Comparison of ENCODE assay signal across 19 mouse cellular contexts in genomic region chr14:99313062-99313461, GRCm38 (mm10). TPM values are rescaled to one million over a fixed set of nuclear protein-coding genes. Genes with fewer than 3 reads are reported as not detected.
DNase-seq lines count a peak whose midpoint lies in the region; ATAC-seq and TF ChIP-seq lines count a peak whose summit lies in the region.
"Had no signal": no experiment of that assay in that cellular context is flagged by ENCODE, and none has a peak within 500 bp of the region (broad histone marks: within the 10 kb centered on the region; RNA-seq: fewer than 3 reads in every experiment).

No protein-coding gene starts in this region.

- DNase-seq in heart, postnatal 25 days (ENCODE audit: low spot score) = no peak
- peak; percentile 56 for DNase-seq in midbrain, embryonic 11.5 days (ENCODE audit: low spot score, missing footprints)
- DNase-seq in ES-E14 (ENCODE audit: low read depth, low spot score) = no peak
- no peak for DNase-seq in layer of hippocampus, adult 8-10 months (ENCODE audit: low spot score in 2 of 2)
- no peak for DNase-seq in hindbrain, embryonic 14.5 days (ENCODE audit: low spot score)
- DNase-seq: adrenal gland, postnatal 25 days; B cell, adult 2 months; cerebellum, adult 2 months; cerebellum, postnatal 14 days; embryo, embryonic 11 days; gastrocnemius, postnatal 36 days had no signal

- 61% methylated on average over 24 of the region's 24 CpGs for WGBS in heart, embryonic 11.5 days (ENCODE audit: insufficient replicate concordance)
- 83% methylated on average over 24 of the region's 24 CpGs for WGBS in midbrain, embryonic 11.5 days
- WGBS in midbrain, embryonic 16.5 days = 88% methylated on average over 24 of the region's 24 CpGs
- 93% methylated on average over 24 of the region's 24 CpGs for WGBS in stomach, embryonic 15.5 days
- 83% methylated on average over 24 of the region's 24 CpGs for WGBS in hindbrain, embryonic 14.5 days

- H3K27ac ChIP-seq in heart, embryonic 11.5 days (ENCODE audit: low read depth, low read length) = no peak overlapping the region
- H3K27ac ChIP-seq in midbrain, embryonic 11.5 days (ENCODE audit: low read depth, low read length) = no peak overlapping the region
- H3K27ac ChIP-seq in midbrain, embryonic 16.5 days (ENCODE audit: low read length) = no peak overlapping the region
- peak overlapping the region; percentile 1; the same call in 1 of the 2 replicates for H3K27ac ChIP-seq in ES-E14 (ENCODE audit: insufficient read depth, low read depth, low read length, poor library complexity, severe bottlenecking)
- no peak overlapping the region for H3K27ac ChIP-seq in stomach, embryonic 15.5 days
- H3K27ac ChIP-seq in hindbrain, embryonic 14.5 days = no peak overlapping the region
- H3K27ac ChIP-seq: embryonic facial prominence, embryonic 12.5 days; forebrain, embryonic 15.5 days; hindbrain, embryonic 13.5 days had no signal

- H3K36me3 ChIP-seq in heart, embryonic 11.5 days (ENCODE audit: control insufficient read depth, insufficient read depth, low read length) = no peaks in the 10 kb centered on the region
- no peaks in the 10 kb centered on the region for H3K36me3 ChIP-seq in midbrain, embryonic 11.5 days (ENCODE audit: control insufficient read depth, insufficient read depth, low read length)
- H3K36me3 ChIP-seq in midbrain, embryonic 16.5 days (ENCODE audit: control insufficient read depth, insufficient read depth, low read length) = peaks cover 4% of the 10 kb centered on the region; the same call in 1 of the 2 replicates
- H3K36me3 ChIP-seq in ES-E14 (ENCODE audit: control insufficient read depth, insufficient read depth, low read length, poor library complexity, severe bottlenecking) = peaks cover 28% of the 10 kb centered on the region
- H3K36me3 ChIP-seq in stomach, embryonic 15.5 days = 0 out of 2 replicates have a peak, but pooled peaks cover 3% of the 10 kb centered on the region
- H3K36me3 ChIP-seq in hindbrain, embryonic 14.5 days (replicated peaks; ENCODE audit: control insufficient read depth, insufficient read depth) = no peaks in the 10 kb centered on the region
- H3K36me3 ChIP-seq: embryonic facial prominence, embryonic 12.5 days; forebrain, embryonic 15.5 days had no signal

- no peak overlapping the region; the same call in 1 of the 2 replicates for H3K4me2 ChIP-seq in heart, embryonic 11.5 days
- H3K4me2 ChIP-seq in midbrain, embryonic 11.5 days = no peak overlapping the region
- H3K4me2 ChIP-seq in midbrain, embryonic 16.5 days (ENCODE audit: low read length) = no peak overlapping the region
- H3K4me2 ChIP-seq in stomach, embryonic 15.5 days = no peak overlapping the region
- H3K4me2 ChIP-seq in hindbrain, embryonic 14.5 days (replicated peaks) = no peak overlapping the region
- H3K4me2 ChIP-seq: embryonic facial prominence, embryonic 12.5 days; forebrain, embryonic 15.5 days; hindbrain, embryonic 13.5 days had no signal

- in situ Hi-C loops in ES-E14 (cut with MboI; ENCODE audit: low sequenced_read_pairs in 2 of 2, unreplicated experiment in 2 of 2) = no loop called here

- ATAC-seq in heart, embryonic 11.5 days (replicated peaks; ENCODE audit: insufficient number of reproducible peaks, low FRiP score, low TSS enrichment) = 0 out of 2 replicates have a peak, but pooled peaks have one; percentile 26
- no peak for ATAC-seq in midbrain, embryonic 11.5 days (ENCODE audit: low FRiP score)
- no peak for ATAC-seq in midbrain, embryonic 16.5 days
- ATAC-seq in stomach, embryonic 15.5 days (ENCODE audit: insufficient read depth, low FRiP score, low read depth) = peak; percentile 34; the same call in 1 of the 2 replicates
- ATAC-seq in hindbrain, embryonic 14.5 days (ENCODE audit: low FRiP score) = no peak
- ATAC-seq: CD4-positive, CD25-positive, alpha-beta regulatory T cell, adult 4 months; forebrain, embryonic 15.5 days; intestine, embryonic 16.5 days had no signal

- H3K27me3 ChIP-seq in heart, embryonic 11.5 days (ENCODE audit: control insufficient read depth, insufficient read depth, low read length) = no peaks in the 10 kb centered on the region
- H3K27me3 ChIP-seq in midbrain, embryonic 11.5 days (ENCODE audit: control insufficient read depth, insufficient read depth, low read length) = no peaks in the 10 kb centered on the region
- no peaks in the 10 kb centered on the region for H3K27me3 ChIP-seq in midbrain, embryonic 16.5 days (ENCODE audit: control insufficient read depth, insufficient read depth, low read depth, low read length)
- no peaks in the 10 kb centered on the region for H3K27me3 ChIP-seq in stomach, embryonic 15.5 days (replicated peaks)
- H3K27me3 ChIP-seq in hindbrain, embryonic 14.5 days (ENCODE audit: control insufficient read depth, insufficient read depth, low read length) = no peaks in the 10 kb centered on the region
- H3K27me3 ChIP-seq: embryonic facial prominence, embryonic 12.5 days; forebrain, embryonic 15.5 days; hindbrain, embryonic 13.5 days had no signal

- H3K4me3 ChIP-seq in heart, embryonic 11.5 days (ENCODE audit: low read depth, low read length) = no peak overlapping the region
- H3K4me3 ChIP-seq in midbrain, embryonic 11.5 days (ENCODE audit: low read depth, low read length) = no peak overlapping the region
- H3K4me3 ChIP-seq in midbrain, embryonic 16.5 days (ENCODE audit: low read depth, low read length) = no peak overlapping the region
- peak overlapping the region; percentile 40 to 42 for H3K4me3 ChIP-seq in ES-E14 (ENCODE audit: insufficient read depth in 1 of 2, low read depth in 1 of 2, low read length in 2 of 2, poor library complexity in 1 of 2, severe bottlenecking in 1 of 2)
- H3K4me3 ChIP-seq in stomach, embryonic 15.5 days (replicated peaks) = no peak overlapping the region
- H3K4me3 ChIP-seq in hindbrain, embryonic 14.5 days (replicated peaks; ENCODE audit: low read length) = no peak overlapping the region
- H3K4me3 ChIP-seq: embryonic facial prominence, embryonic 12.5 days; forebrain, embryonic 15.5 days; hindbrain, embryonic 13.5 days had no signal

- intact Hi-C loops in heart, postnatal 25 days (cut with DNase I) = no loop called here

- no peaks in the 10 kb centered on the region for H3K9me3 ChIP-seq in heart, embryonic 11.5 days (replicated peaks; ENCODE audit: control insufficient read depth, low read length)
- H3K9me3 ChIP-seq in midbrain, embryonic 11.5 days (ENCODE audit: control insufficient read depth, low read length) = no peaks in the 10 kb centered on the region
- peaks cover 2% of the 10 kb centered on the region; the same call in 1 of the 2 replicates for H3K9me3 ChIP-seq in midbrain, embryonic 16.5 days (replicated peaks; ENCODE audit: control insufficient read depth, low read length, poor library complexity, severe bottlenecking)
- no peaks in the 10 kb centered on the region for H3K9me3 ChIP-seq in ES-E14 (ENCODE audit: control insufficient read depth, insufficient read depth, low read depth, low read length)
- H3K9me3 ChIP-seq in stomach, embryonic 15.5 days = no peaks in the 10 kb centered on the region
- no peaks in the 10 kb centered on the region for H3K9me3 ChIP-seq in hindbrain, embryonic 14.5 days (ENCODE audit: control insufficient read depth, low read length)
- H3K9me3 ChIP-seq: embryonic facial prominence, embryonic 12.5 days; forebrain, embryonic 15.5 days; hindbrain, embryonic 13.5 days had no signal

- H3K4me1 ChIP-seq in heart, embryonic 11.5 days (ENCODE audit: control insufficient read depth, insufficient read depth, low read length) = no peaks in the 10 kb centered on the region
- H3K4me1 ChIP-seq in midbrain, embryonic 11.5 days (ENCODE audit: control insufficient read depth, insufficient read depth, low read length) = no peaks in the 10 kb centered on the region
- H3K4me1 ChIP-seq in midbrain, embryonic 16.5 days (ENCODE audit: control insufficient read depth, insufficient read depth, low read length) = no peaks in the 10 kb centered on the region
- peaks cover 2 to 17% of the 10 kb centered on the region in 2 experiments; a peak in 3 of 4 replicates for H3K4me1 ChIP-seq in ES-E14 (ENCODE audit: control insufficient read depth in 2 of 2, insufficient read depth in 2 of 2, low read length in 2 of 2, poor library complexity in 1 of 2)
- H3K4me1 ChIP-seq in stomach, embryonic 15.5 days = no peaks in the 10 kb centered on the region
- no peaks in the 10 kb centered on the region for H3K4me1 ChIP-seq in hindbrain, embryonic 14.5 days (replicated peaks; ENCODE audit: control insufficient read depth, insufficient read depth, low read length)
- H3K4me1 ChIP-seq: embryonic facial prominence, embryonic 12.5 days; forebrain, embryonic 15.5 days; hindbrain, embryonic 13.5 days had no signal

- no peak overlapping the region for H3K9ac ChIP-seq in heart, embryonic 11.5 days (ENCODE audit: low read depth, low read length)
- no peak overlapping the region for H3K9ac ChIP-seq in midbrain, embryonic 11.5 days (ENCODE audit: low read length)
- H3K9ac ChIP-seq in midbrain, embryonic 16.5 days (ENCODE audit: low read depth, low read length) = no peak overlapping the region
- H3K9ac ChIP-seq in ES-E14 (ENCODE audit: insufficient read depth, low read depth, low read length, poor library complexity, severe bottlenecking) = peak overlapping the region; percentile 13
- no peak overlapping the region for H3K9ac ChIP-seq in stomach, embryonic 15.5 days
- H3K9ac ChIP-seq in hindbrain, embryonic 14.5 days = no peak overlapping the region
- H3K9ac ChIP-seq: embryonic facial prominence, embryonic 12.5 days; forebrain, embryonic 15.5 days; hindbrain, embryonic 13.5 days had no signal

TF ChIP-seq in ES-E14, 5 proteins besides CTCF, POLR2A, EP300 and RAD21:
- no peak for TF ChIP-seq HCFC1 (IDR thresholded peaks at IDR 0.05; ENCODE audit: borderline replicate concordance, insufficient read depth, low read length)

RNA-seq across cellular contexts. Expression of gene Klf5, which starts 14.6 kb away (rescaled TPM):
- 2.4 and 2.6 TPM in 2 replicates for polyA plus RNA-seq in heart, embryonic 11.5 days (2014; fragmentation: Nextera tagmentation; extraction: Ambion mirVana)
- 1 to 10 TPM; 1.1 TPM for total RNA-seq in heart, postnatal 25 days (2021)
- polyA plus RNA-seq in midbrain, embryonic 11.5 days (2014; fragmentation: Nextera tagmentation; extraction: Ambion mirVana) = 2.9 and 3.4 TPM in 2 replicates
- 3.5 and 3.7 TPM in 2 replicates for polyA plus RNA-seq in midbrain, embryonic 16.5 days (2015; fragmentation: Nextera tagmentation; extraction: Ambion mirVana)
- total RNA-seq in ES-E14 (2012; rRNA removed) = 23.2 and 34.7 TPM in 2 replicates
- 91.2 and 104 TPM in 2 replicates for polyA plus RNA-seq in stomach, embryonic 15.5 days (2015; fragmentation: Nextera tagmentation; extraction: Ambion mirVana)
- 10 to 100 TPM; 10.1 to 12.2 (median 11.3) TPM for total RNA-seq in layer of hippocampus, adult 8-10 months (2022)
- polyA plus RNA-seq in hindbrain, embryonic 14.5 days (2014; fragmentation: Nextera tagmentation; extraction: Ambion mirVana) = 3.3 and 3.5 TPM in 2 replicates

Comparison
In these comparisons a context has a peak if more than half of its experiments do, and no peak if none do; other contexts are left out.
1. ATAC-seq: peak in heart, embryonic 11.5 days (single experiment) and stomach, embryonic 15.5 days (single experiment); none in midbrain, embryonic 11.5 days (single experiment), midbrain, embryonic 16.5 days (single experiment) and hindbrain, embryonic 14.5 days (single experiment).
2. H3K4me3 ChIP-seq: peak in ES-E14 (2 of 2); none in heart, embryonic 11.5 days (single experiment), midbrain, embryonic 11.5 days (single experiment), midbrain, embryonic 16.5 days (single experiment), stomach, embryonic 15.5 days (single experiment) and hindbrain, embryonic 14.5 days (single experiment).
3. RNA of gene Klf5, which starts 14.6 kb away (polyA plus RNA-seq): 91.2 to 104 TPM in stomach, embryonic 15.5 days; 3.5 to 3.7 TPM in midbrain, embryonic 16.5 days, 3.3 to 3.5 TPM in hindbrain, embryonic 14.5 days, 2.9 to 3.4 TPM in midbrain, embryonic 11.5 days and 2.4 to 2.6 TPM in heart, embryonic 11.5 days; every median in the first group is over 10 times any median in the second.